Mouse (Mus musculus): ENCODE measurements at regions not wholly inside any gene's neighbourhood (a gene's known extent, or its start where the extent isn't known, plus 50 kb on each side); places are given as distances from the start of the nearest gene placed in this dataset.

GRCm38 (mm10) chr1:35811380-35811779 is 256.8 kb upstream of the Hs6st1 start:
- TF ChIP-seq EP300 (IDR thresholded peaks at IDR 0.05; ENCODE audit: insufficient read depth, low read depth, low read length) (no peak), CTCF (IDR thresholded peaks at IDR 0.05) (no peak), POLR2A (IDR thresholded peaks at IDR 0.05; ENCODE audit: insufficient read depth, low read depth, low read length) (no peak)

Data from heart, adult 2 months (tissue).